Mouse (Mus musculus): ENCODE results near the gene Catsperd. TPM values are rescaled to one million over a fixed set of nuclear protein-coding genes. Genes with fewer than 3 reads are reported as not detected.

Catsperd gene
- total RNA-seq, 2 experiments from 2014 or later, result 0.11 TPM; not detected in 1

DNA sequence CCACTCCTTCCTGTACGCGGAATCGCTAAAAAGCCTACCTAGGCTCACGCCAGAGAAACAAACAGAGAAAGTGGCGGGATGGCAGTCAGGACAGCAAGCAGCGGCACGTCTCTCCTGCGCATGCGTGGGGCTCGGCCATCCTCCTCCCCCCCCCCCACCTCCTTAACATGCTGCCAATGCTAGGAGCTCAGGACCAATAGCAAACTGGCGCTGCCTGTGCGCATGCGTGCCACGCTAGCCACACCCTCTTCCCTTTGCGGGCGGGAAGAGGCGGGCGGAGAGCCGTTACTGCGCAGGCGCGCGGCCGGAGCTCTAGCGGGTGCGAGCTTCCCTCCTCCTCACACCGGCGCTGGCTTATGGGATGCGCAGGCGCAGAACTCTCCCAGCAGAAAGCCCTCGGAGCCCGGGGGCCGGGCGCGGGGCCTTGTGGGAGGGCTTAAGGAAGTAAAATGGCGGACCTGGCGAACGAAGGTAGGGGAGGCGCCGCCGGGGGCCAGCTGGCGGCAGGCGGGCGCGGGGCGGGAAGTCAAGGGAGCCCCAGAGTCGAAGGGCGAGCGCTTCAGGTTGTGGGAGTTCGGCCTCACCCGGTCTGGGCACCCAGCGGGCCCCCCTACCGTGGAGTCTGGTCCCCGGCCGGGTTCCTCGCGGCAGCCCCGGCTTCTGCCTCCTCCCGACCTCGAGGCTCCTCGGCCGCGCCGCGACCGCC is 45.2 kb downstream of the Catsperd start, which contains the start of gene Ranbp3:
Gene Ranbp3, plus strand, starts transcription at position 354 of the 706 bp plus-strand sequence.
- peak within 1 kb of the TSS; percentile 95 for H3K27ac ChIP-seq
- intact Hi-C loops (cut with DNase I), result loop anchor here (5.0 kb wide), 1 partner anchor 46 kb away; the partner anchor contains the start of genes Catsperd and Lonp1
- TF ChIP-seq CTCF (IDR thresholded peaks at IDR 0.05), result no peak
- peak; percentile 100 for DNase-seq
- H3K4me3 ChIP-seq, result peak within 1 kb of the TSS; percentile 96

DNA sequence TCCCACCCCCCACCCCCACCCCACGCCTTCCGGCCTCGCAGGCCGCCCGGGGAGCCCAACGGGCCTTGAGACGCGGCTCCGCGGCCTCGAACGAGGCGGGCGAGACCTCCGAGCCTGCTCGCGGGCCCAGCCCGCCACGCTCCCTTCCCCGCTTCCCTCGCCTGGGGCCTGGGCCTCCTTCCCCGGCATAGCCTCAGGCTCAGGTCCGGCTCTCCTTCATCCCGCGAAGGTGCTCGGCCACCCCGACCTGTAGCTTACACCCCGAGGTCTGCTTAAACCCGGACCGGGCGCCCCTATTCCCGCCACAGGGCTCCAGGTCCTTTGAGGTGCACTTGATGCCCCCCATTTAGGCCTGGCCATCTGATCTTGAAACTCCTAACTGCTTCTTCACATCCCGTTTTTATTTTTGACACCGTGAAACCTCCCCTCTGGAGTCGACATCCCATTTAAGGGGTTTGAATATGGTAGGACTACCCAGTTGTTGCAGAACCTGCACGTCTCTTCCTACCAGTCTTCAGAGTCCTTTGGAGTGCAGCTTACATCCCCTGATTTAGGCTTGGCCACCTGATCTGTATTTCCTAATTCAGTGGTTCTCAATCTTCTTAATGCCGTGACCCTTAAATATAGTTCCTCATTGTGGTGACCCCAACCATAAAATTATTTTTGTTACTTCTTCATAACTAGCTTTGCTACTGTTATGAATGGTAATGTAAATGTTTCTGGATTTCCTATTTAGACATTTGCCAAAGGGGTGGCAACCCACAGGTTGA is 45.9 kb downstream of the Catsperd start:
- H3K27ac ChIP-seq, result peak overlapping the region; percentile 95
- no peak for DNase-seq
- intact Hi-C loops (cut with DNase I), result loop anchor here (5.0 kb wide), 1 partner anchor 47 kb away; the partner anchor contains the start of genes Catsperd and Lonp1
- TF ChIP-seq CTCF (IDR thresholded peaks at IDR 0.05), result no peak
- peak overlapping the region; percentile 96 for H3K4me3 ChIP-seq

- DNase-seq, result peak; percentile 56
- no peak for TF ChIP-seq CTCF (IDR thresholded peaks at IDR 0.05)
- intact Hi-C loops (cut with DNase I), result no loop called here
- no peak overlapping the region for H3K4me3 ChIP-seq
- H3K27ac ChIP-seq, result peak overlapping the region; percentile 72
These were observed 53.8 kb downstream of the Catsperd start for GRCm38 (mm10) chr17:56681791-56682190.

GRCm38 (mm10) chr17:56682880-56683279 is 54.9 kb downstream of the Catsperd start:
- no peak for TF ChIP-seq CTCF (IDR thresholded peaks at IDR 0.05)
- DNase-seq, result no peak
- Histone ChIP-seq H3K27ac (peak overlapping the region; percentile 72), H3K4me3 (no peak overlapping the region)
- intact Hi-C loops (cut with DNase I), result no loop called here

DNA sequence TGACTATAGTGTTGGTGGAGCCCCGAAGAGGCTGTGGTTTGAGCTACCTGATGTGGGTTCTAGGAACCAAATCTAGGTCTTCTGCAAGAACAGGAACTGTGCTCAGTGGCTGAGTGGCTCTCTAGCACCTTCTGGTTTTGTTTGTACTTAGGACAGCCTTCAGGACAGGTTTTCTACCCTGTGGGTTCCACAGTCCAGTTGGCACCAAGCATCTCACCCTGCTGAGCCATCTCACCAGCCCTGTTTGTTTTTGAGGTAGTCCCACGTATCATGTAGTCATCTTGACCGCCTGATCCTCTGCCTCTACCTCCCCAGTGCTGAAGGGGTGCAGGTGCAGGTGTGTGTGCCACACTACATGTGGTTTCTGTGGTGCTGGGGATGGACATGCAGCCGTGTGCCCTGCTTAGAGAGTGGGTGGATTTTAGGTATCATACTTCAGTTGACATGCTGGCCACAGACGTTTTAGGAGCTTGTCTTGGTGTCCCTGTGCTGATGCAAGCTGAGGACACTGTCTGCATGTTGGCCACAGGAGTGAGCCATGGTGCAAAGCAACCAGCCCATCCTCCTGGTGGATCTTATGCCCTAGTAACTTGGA is 55.7 kb downstream of the Catsperd start:
- TF ChIP-seq CTCF (IDR thresholded peaks at IDR 0.05), result no peak
- H3K4me3 ChIP-seq, result no peak overlapping the region
- intact Hi-C loops (cut with DNase I), result no loop called here
- no peak for DNase-seq
- no peak overlapping the region; the same call in 1 of the 2 replicates for H3K27ac ChIP-seq

- intact Hi-C loops (cut with DNase I), result no loop called here
These were observed 56.7 kb downstream of the Catsperd start for GRCm38 (mm10) chr17:56684649-56685048.

DNA sequence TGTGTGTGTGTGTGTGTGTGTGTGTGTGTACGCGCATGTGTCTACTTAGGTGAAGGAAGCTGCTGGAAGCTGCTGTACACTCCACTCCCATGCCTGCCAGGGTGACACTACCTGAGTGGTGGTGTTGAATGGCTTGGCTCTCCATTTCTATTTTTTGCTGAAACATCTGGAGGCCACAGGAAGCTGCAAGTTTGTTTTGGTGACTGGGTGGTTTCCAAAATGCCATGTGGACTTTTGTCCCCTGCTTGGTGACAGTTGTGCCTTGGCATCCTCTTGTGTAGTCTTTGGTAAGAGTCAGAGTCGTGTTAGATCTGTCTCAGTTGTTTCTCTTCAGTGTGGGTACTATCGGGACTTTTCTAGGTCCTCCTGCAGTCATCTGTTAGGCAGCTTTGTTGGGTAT is 58.9 kb downstream of the Catsperd start:
- intact Hi-C loops (cut with DNase I), result no loop called here
- Histone ChIP-seq H3K27ac (no peak overlapping the region), H3K4me3 (no peak overlapping the region)
- TF ChIP-seq CTCF (IDR thresholded peaks at IDR 0.05), result no peak
- DNase-seq, result no peak

More at GRCm38 (mm10) chr17:56684649-56685048, 56.7 kb downstream of the Catsperd start:
- TF ChIP-seq CTCF (IDR thresholded peaks at IDR 0.05), result no peak
- H3K27ac ChIP-seq, result peak overlapping the region; percentile 72
- DNase-seq, result peak; percentile 75
- H3K4me3 ChIP-seq, result no peak overlapping the region

GRCm38 (mm10) chr17:56688045-56688444 is 60.1 kb downstream of the Catsperd start:
- intact Hi-C loops (cut with DNase I), result no loop called here
- no peak for TF ChIP-seq CTCF (IDR thresholded peaks at IDR 0.05)
- no peak overlapping the region for H3K4me3 ChIP-seq
- DNase-seq, result no peak
- no peak overlapping the region for H3K27ac ChIP-seq

DNA sequence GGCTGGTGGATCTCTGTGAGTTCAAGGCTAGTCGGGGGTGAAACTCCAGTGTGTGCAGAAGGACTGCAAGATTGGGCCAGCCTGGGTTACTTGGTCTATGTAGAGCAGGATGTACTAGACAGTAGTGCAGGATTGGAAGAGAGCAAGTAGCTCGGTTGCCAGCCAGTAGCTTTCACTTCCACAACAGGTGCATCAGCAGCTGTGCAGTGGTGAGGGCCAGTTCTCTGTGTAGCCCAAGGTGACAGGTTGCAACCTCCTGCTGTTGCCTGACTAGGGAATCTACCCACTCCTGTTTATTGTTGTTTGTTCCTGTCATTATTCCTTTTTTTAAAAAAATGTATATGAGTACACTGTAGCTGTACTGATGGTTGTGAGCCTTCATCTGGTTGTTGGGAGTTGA is 60.7 kb downstream of the Catsperd start:
- no peak overlapping the region for H3K4me3 ChIP-seq
- no peak for DNase-seq
- intact Hi-C loops (cut with DNase I), result no loop called here
- TF ChIP-seq CTCF (IDR thresholded peaks at IDR 0.05), result no peak
- H3K27ac ChIP-seq, result no peak overlapping the region

- no peak for DNase-seq
- Histone ChIP-seq H3K27ac (peak overlapping the region; percentile 75), H3K4me3 (no peak overlapping the region)
- intact Hi-C loops (cut with DNase I), result no loop called here
- no peak for TF ChIP-seq CTCF (IDR thresholded peaks at IDR 0.05)
These were observed 65.5 kb downstream of the Catsperd start for GRCm38 (mm10) chr17:56693395-56693794.

GRCm38 (mm10) chr17:56693851-56694310 is 65.9 kb downstream of the Catsperd start:
- DNase-seq, result peak; percentile 83

GRCm38 (mm10) chr17:56700451-56700850 is 72.5 kb downstream of the Catsperd start:
- no peak overlapping the region for H3K4me3 ChIP-seq
- no peak for TF ChIP-seq CTCF (IDR thresholded peaks at IDR 0.05)
- intact Hi-C loops (cut with DNase I), result no loop called here
- no peak for DNase-seq
- H3K27ac ChIP-seq, result no peak overlapping the region

More at GRCm38 (mm10) chr17:56693851-56694310, 65.9 kb downstream of the Catsperd start:
- H3K27ac ChIP-seq, result peak overlapping the region; percentile 75
- TF ChIP-seq CTCF (IDR thresholded peaks at IDR 0.05), result peak; percentile 47
- intact Hi-C loops (cut with DNase I), result no loop called here
- no peak overlapping the region for H3K4me3 ChIP-seq

Data from gastrocnemius, adult 2 months (tissue).